Mouse (Mus musculus): ENCODE data around the gene Dpy19l3. TPM values are rescaled to one million over a fixed set of nuclear protein-coding genes. Genes with fewer than 3 reads are reported as not detected.
A peak's percentile ranks its signal among the peaks of the same experiment; 100 is the strongest.

Gene Dpy19l3
- polyA plus RNA-seq, 1 experiment from 2014 or later, result 9.0 TPM

DNA sequence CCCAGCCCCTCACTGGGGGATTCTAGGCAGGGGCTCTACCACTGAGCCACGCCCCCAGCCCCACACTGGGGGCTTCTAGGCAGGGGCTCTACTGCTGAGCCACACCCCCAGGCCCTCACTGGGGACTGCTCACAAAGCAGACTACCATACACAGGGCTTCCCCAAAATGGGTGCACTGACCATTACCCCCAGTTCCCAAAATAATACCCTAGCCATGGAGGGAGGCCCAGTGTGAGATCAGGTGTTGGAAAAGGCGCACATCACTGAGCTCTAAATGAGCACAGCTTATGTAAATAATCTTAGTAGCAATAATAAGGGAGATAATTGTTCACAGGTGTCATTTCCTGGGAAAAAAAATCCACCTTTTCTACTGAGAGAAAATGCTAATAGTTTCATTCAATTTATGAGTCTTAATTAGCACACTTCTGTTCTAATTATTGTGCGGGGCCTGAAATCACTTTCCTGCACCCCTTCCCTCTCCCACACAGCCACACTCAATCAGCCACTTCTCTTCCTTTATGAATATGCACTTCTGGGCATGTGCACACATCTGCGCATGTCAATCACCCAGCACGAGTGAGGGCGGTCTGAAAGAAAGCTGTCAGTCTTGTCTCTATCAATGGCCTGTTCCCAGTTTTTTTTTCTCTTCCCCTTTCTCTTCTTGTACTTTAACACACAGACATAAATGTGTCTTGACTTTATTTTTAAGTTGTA lies 70.7 kb downstream of the Dpy19l3 start:
- Histone ChIP-seq H3K4me2 (no peak overlapping the region), H3K27me3 (replicated peaks) (no peaks in the 10 kb centered on the region), H3K9ac (no peak overlapping the region), H3K9me3 (replicated peaks) (no peaks in the 10 kb centered on the region), H3K4me3 (no peak overlapping the region), H3K36me3 (no peaks in the 10 kb centered on the region), H3K4me1 (peaks cover 27% of the 10 kb centered on the region), H3K27ac (no peak overlapping the region)
- ATAC-seq, result no peak
- WGBS (ENCODE audit: insufficient replicate concordance), result 65% methylated on average over 6 of the region's 6 CpGs

DNA sequence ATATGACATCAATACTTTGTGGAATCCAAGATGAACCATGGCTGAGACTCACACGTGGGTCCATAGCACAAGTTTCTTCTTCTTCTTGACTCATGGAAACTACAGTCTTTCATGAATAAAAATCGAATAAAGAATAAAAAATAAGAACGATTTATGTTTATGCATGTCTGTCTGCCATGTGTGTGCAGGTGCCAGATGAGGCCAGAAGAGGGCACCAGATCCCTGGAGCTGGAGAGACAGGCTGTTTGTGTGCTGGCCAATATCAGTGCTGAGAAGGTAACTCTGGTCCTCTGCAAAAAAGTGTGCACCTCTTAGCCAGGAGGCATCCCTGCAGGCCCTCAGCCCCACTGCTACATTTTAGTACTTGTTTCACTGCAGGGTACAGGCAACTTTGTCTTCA lies 72.7 kb downstream of the Dpy19l3 start:
- no peak for ATAC-seq
- 53% methylated on average over 3 of the region's 3 CpGs for WGBS (ENCODE audit: insufficient replicate concordance)

DNA sequence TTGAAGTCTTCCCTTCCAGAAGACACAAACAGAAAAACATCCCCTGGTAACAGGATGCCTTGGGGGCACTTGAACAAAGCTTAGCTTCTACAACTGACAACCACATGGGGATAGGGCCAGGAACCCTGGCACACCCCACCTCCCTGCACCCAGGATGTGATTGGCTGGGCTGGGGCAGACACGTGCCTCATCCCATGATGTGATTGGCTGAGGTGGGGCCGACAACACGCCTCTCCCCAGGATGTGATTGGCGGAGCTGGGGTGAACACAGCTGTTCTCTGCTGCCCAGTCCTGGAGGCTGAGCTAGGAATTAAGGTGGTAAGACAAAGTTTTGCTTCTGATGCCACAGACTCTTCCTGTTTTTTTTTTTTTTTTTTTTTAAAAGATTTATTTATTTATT lies 75.3 kb downstream of the Dpy19l3 start:
- Histone ChIP-seq H3K36me3 (no peaks in the 10 kb centered on the region), H3K9ac (no peak overlapping the region), H3K9me3 (replicated peaks) (0 out of 2 replicates have a peak, but pooled peaks cover 4% of the 10 kb centered on the region), H3K27ac (no peak overlapping the region), H3K27me3 (replicated peaks) (no peaks in the 10 kb centered on the region), H3K4me3 (no peak overlapping the region), H3K4me1 (no peaks in the 10 kb centered on the region), H3K4me2 (no peak overlapping the region)
- no peak for ATAC-seq
- 60% methylated on average over 4 of the region's 4 CpGs for WGBS (ENCODE audit: insufficient replicate concordance)

More for the DNA sequence above, 72.7 kb downstream of the Dpy19l3 start:
- H3K4me2 ChIP-seq, result no peak overlapping the region
- H3K9ac ChIP-seq, result no peak overlapping the region
- H3K4me3 ChIP-seq, result no peak overlapping the region
- H3K27ac ChIP-seq, result no peak overlapping the region
- H3K9me3 ChIP-seq (replicated peaks), result 0 out of 2 replicates have a peak, but pooled peaks cover 4% of the 10 kb centered on the region
- no peaks in the 10 kb centered on the region for H3K27me3 ChIP-seq (replicated peaks)
- H3K36me3 ChIP-seq, result no peaks in the 10 kb centered on the region
- peaks cover 10% of the 10 kb centered on the region for H3K4me1 ChIP-seq

DNA sequence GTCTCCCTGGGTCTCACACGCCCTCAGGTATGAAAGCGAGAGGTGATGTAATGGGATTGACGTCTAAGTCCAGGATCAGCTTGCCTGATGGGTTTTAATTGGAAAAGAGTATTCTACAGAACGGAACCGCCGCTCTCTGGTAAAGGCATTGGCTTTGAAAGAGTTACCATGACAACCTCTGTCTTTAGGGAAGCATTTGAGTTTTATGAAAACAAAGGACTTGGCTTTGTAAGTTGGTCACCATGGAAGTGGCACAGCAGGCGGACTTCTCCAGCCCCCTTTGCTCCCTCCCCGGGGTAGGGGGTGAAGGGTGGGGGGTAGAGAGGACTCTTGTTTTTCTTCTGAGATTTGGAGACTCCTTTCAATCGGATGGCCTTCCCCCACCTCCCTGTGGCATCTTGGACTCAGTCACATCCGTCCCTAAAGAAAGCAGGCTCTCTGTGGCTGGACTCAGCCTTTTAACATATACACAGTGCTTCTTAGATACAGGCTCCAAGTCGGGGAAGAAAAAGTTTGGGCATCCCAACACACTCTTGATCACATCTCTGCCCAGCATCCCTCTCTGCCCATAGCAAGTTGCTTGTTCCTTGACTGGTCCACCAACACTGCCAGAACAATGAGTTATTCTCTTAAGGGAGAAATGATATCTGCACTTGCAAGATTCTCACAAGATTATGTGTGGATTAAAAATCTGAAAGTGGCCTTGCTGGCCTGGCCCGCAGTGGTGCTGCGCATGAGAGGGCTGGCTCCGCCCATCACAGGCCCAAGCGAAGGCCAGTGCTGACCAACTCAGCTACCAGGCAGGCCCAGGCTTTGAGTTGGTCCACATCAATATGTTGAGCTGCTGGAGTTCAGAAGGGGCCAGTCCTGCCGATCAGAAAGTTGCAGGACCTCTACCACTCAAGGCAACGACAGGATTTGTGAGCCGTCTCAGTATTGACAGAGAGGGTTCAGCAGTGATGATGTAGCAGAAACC lies 85.9 kb downstream of the Dpy19l3 start:
- no peak for ATAC-seq
- Histone ChIP-seq H3K9ac (no peak overlapping the region), H3K4me3 (no peak overlapping the region), H3K36me3 (no peaks in the 10 kb centered on the region), H3K27me3 (replicated peaks) (no peaks in the 10 kb centered on the region), H3K9me3 (replicated peaks) (no peaks in the 10 kb centered on the region), H3K27ac (no peak overlapping the region), H3K4me1 (no peaks in the 10 kb centered on the region), H3K4me2 (no peak overlapping the region)
- WGBS (ENCODE audit: insufficient replicate concordance), result 62% methylated on average over 18 of the region's 18 CpGs

DNA sequence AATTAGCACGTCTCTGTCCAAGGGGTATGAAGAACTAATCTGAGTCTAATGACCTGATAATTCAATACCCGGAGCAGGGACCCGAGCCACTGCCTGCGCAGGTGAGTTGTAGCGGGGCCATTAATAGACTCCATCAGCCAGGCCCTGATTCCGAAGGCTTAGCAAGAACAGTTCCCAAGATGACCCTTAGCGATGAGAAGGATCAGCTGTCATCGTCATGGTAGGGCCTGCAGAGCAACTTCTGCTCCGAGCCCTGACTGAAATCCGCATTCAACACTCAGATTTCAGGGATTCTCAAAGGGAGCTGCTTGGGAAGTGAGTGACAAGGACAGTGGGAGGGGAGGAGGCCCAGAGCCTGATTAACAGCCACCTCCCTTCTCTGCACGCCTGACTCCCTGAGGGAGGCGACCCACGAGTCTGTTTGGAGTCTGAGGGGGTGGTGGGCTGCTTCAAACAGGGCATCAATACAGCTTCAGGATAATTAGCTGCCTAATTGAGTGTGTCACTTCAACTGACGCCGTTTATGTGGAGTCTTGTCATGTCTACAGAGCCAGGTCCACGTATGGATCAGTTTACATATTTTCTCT lies 90.4 kb downstream of the Dpy19l3 start:
- ATAC-seq, result no peak
- Histone ChIP-seq H3K27ac (no peak overlapping the region), H3K27me3 (replicated peaks) (no peaks in the 10 kb centered on the region), H3K4me3 (no peak overlapping the region), H3K36me3 (no peaks in the 10 kb centered on the region), H3K9ac (no peak overlapping the region), H3K4me2 (no peak overlapping the region), H3K4me1 (no peaks in the 10 kb centered on the region), H3K9me3 (replicated peaks) (no peaks in the 10 kb centered on the region)
- WGBS (ENCODE audit: insufficient replicate concordance), result 64% methylated on average over 16 of the region's 16 CpGs

DNA sequence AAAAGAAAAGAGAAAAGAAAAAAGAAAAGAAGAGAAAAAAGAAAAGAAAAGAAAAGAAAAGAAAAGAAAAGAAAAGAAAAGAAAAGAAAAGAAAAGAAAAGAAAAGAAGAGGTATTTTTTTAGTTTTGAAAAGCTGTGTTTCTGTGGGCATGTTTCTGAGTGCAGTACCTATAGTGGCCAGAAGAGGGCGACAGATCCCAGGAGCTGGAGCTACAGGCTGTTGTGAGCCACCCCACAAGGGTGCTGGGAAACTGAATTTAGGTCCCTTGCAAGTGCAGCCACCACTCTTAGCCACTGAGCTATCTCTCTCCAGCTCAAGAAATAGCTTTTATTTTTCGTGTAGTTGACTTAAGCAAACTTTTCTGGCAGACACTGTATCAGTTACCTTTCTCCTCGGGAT lies 95.1 kb downstream of the Dpy19l3 start:
- H3K27me3 ChIP-seq (replicated peaks), result no peaks in the 10 kb centered on the region
- H3K4me3 ChIP-seq, result no peak overlapping the region
- no peak overlapping the region for H3K9ac ChIP-seq
- WGBS (ENCODE audit: insufficient replicate concordance), result 44% methylated on average over 3 of the region's 3 CpGs
- no peak overlapping the region for H3K27ac ChIP-seq
- no peak for ATAC-seq
- no peak overlapping the region for H3K4me2 ChIP-seq
- no peaks in the 10 kb centered on the region for H3K4me1 ChIP-seq
- H3K36me3 ChIP-seq, result no peaks in the 10 kb centered on the region
- no peaks in the 10 kb centered on the region for H3K9me3 ChIP-seq (replicated peaks)

DNA sequence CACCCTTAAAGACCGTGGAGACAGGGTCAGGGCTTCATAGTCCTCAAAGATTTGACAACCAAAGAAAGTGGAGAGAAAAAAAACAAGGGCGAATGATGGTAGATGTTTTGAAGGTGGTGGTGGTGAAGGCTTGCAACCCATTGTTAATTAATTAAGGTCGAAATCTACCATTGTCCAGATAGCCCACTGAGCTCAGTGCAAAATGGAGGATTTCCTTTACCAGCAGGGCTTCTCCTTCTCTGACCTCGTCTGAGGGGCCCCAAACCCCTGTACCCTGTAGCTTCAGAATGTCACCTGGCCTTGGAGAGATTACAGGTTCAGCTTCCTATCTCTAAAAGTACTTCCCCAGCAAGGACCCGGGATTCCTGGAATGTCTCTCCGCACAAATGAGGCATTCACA lies 96.4 kb downstream of the Dpy19l3 start:
- no peak for ATAC-seq
- Histone ChIP-seq H3K27me3 (replicated peaks) (no peaks in the 10 kb centered on the region), H3K9ac (no peak overlapping the region), H3K36me3 (no peaks in the 10 kb centered on the region), H3K27ac (no peak overlapping the region), H3K4me1 (no peaks in the 10 kb centered on the region), H3K9me3 (replicated peaks) (no peaks in the 10 kb centered on the region), H3K4me2 (no peak overlapping the region), H3K4me3 (no peak overlapping the region)
- 47% methylated on average over 6 of the region's 6 CpGs for WGBS (ENCODE audit: insufficient replicate concordance)

DNA sequence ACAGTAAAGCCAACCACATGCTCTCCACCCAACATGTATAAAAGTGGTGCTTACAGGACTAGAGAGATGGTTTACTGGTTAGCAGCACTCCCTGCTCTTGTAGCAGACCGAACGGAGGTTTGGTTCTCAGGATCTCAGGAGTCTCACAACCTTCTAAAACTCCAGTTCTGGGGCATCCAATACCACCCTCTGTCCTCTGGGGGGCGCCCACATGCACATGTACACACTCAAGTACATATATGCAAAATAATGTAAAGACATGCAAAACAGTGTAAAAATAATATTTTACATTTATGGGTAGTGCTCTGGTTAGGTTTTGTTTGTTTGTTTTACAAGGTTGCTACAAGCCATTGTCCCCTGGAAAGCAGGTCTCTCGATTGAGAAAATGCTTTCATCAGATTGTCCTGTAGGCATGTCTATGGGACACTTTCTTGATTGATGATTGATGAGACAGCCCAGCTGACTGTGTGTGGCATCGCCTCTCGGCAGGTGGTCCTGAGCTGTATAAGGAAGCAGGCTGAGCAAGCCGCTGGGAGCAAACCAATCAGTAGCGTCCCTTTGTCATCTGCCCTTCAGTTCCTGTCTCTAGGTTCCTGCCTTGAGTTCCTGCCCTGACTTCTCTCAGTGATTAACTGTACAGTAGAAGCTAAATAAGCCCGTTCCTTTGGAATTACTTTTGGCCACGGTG lies 102.5 kb downstream of the Dpy19l3 start:
- H3K36me3 ChIP-seq, result no peaks in the 10 kb centered on the region
- 67% methylated on average over 10 of the region's 10 CpGs for WGBS (ENCODE audit: insufficient replicate concordance)
- H3K9me3 ChIP-seq (replicated peaks), result no peaks in the 10 kb centered on the region
- no peak overlapping the region for H3K27ac ChIP-seq
- H3K4me2 ChIP-seq, result no peak overlapping the region
- peaks cover 24% of the 10 kb centered on the region for H3K4me1 ChIP-seq
- ATAC-seq, result no peak
- 0 out of 2 replicates have a peak, but pooled peaks cover 10% of the 10 kb centered on the region for H3K27me3 ChIP-seq (replicated peaks)
- H3K9ac ChIP-seq, result no peak overlapping the region
- H3K4me3 ChIP-seq, result no peak overlapping the region

DNA sequence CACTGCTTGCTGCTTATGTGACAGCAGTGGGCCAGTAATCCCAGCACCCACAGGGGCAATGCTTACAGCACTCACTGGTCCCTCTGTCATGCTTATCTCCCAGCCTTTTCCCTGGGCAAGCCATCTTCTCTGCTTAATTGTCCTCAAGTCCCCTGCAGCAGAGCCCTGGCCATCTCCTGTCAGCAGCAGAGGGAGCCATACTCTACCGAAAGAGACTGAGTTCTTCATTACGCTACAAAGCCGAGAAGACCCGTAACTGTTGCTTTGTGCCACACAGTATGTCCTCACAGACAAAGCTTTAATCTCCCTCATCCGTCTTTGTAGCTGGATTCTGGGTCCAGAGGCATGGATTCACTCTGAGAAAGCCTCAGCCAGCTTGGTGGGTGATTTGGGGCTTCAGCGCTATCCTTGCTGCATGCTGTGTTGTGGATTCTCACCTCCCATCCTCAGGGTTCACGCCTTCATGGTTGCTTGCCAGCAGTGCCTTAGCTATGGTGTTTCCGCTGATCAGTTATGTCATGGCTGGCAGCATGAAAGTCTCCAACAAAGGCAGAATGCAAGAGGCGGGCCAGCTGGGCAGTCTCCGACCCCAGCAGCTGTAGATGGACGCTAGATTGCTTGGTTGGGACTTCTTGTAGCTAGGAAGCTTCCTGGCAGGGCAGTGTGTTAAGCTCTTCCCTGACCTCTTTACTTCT lies 103.4 kb downstream of the Dpy19l3 start:
- Histone ChIP-seq H3K36me3 (no peaks in the 10 kb centered on the region), H3K9me3 (replicated peaks) (no peaks in the 10 kb centered on the region), H3K27me3 (replicated peaks) (0 out of 2 replicates have a peak, but pooled peaks cover 10% of the 10 kb centered on the region), H3K4me2 (no peak overlapping the region), H3K27ac (no peak overlapping the region), H3K4me1 (peaks cover 33% of the 10 kb centered on the region), H3K4me3 (no peak overlapping the region), H3K9ac (no peak overlapping the region)
- 68% methylated on average over 11 of the region's 11 CpGs for WGBS (ENCODE audit: insufficient replicate concordance)
- ATAC-seq, result no peak

DNA sequence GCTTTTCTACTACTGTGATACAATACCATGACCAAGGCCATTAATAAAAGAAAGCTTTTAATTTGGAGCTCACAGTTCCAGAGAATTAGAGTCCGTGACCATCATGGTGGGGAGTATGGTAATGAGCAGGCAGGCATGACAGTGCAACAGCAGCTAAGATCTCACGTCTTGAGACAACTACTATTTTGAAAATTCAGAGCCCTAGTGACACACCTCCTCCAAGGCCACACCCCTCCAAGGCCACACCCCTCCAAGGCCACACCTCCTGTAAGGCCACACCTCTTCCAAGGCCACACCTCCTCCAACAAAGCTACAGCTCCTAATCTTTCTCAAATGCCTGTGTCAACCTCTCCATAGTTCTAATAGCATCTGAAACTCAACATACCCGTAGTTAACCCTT lies 105.2 kb downstream of the Dpy19l3 start:
- ATAC-seq, result peak; percentile 66
- Histone ChIP-seq H3K36me3 (peaks cover 17% of the 10 kb centered on the region), H3K27me3 (replicated peaks) (0 out of 2 replicates have a peak, but pooled peaks cover 10% of the 10 kb centered on the region), H3K27ac (0 out of 2 replicates have a peak overlapping the region, but pooled peaks have one; percentile 36), H3K4me2 (peak overlapping the region; percentile 47), H3K4me3 (no peak overlapping the region), H3K9me3 (replicated peaks) (no peaks in the 10 kb centered on the region), H3K4me1 (peaks cover 37% of the 10 kb centered on the region), H3K9ac (no peak overlapping the region)
- WGBS (ENCODE audit: insufficient replicate concordance), result 37% methylated on average over 3 of the region's 3 CpGs
